Mouse (Mus musculus) induced T-regulatory cell, adult 2 months (primary cell): Measurements from ENCODE around the gene Ift46.
A peak's percentile ranks its signal among the peaks of the same experiment; 100 is the strongest.

Experiments used
- DNase-seq: peaks from one replicate; pipeline ENCODE4 v3.0.0-alpha.2; 2012; ENCODE audit warnings: low read depth

Gene Ift46

GRCm38 (mm10) chr9:44767101-44768028 is at the start of gene Ift46, which contains the start of gene Arcn1:
TSS of gene Ift46 (plus strand) at chr9:44767908.
TSS of gene Arcn1 (minus strand) at chr9:44767845.
- peak; percentile 94 for DNase-seq

DNA sequence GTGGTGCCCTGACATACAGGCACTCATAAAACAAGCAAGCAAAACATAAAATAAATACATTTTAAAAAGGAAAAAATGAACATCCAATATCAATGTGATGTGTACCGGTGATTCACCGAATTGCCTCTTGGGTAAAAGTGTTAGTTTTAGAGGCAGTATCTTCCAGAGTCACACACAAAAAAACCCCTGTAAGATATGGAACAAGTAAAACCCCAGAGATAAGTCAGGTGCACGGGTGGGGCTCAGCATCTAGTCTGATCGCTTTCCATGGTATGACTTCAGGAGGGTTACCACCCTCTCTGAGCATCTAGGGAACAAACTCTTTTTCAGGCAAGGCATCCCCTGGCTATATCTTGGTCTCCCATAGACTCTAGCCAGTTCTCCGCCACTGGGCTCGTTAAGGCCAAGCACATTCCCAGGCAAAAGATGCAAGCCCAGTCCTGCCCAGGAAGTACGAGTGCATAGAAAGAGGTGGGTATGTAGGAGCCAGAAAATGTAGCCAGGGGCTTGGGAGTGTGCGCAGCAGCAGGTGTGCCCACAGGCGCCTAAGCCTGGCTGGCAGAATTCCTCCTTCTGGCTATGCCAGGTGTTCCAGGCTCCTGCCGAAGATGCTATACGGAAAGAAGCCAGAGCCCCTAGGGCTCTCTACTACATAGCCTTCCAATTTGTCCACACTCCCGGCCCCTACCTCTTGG is 48.6 kb upstream of the Ift46 start:
- peak; percentile 26 for DNase-seq

- no peak for DNase-seq
Measured at GRCm38 (mm10) chr9:44719632-44720357, 47.9 kb upstream of the Ift46 start.

- peak; percentile 63 for DNase-seq
Measured at GRCm38 (mm10) chr9:44720358-44721153, 47.2 kb upstream of the Ift46 start.

GRCm38 (mm10) chr9:44721154-44721876 is 46.4 kb upstream of the Ift46 start:
- DNase-seq: peak; percentile 77

GRCm38 (mm10) chr9:44721877-44722186 is 45.9 kb upstream of the Ift46 start:
- DNase-seq: no peak

DNA sequence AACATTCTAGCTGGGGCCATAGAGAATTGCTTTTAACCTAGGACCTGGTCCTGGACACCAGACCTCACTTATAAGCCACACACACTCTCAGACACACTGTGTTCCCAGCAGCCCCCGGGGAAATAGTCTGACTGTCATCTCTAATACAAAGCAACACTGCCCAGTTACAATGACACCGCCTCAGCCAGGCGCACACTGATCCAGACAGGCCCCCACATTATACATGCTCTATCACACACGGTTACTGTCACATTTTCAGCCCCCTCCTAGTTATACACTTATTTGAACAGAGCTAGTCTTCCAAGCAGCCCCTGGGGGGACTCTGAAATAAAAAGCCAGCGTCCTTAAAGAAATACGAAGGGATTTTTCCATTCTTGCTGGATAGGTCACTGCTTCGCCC is 45.1 kb upstream of the Ift46 start:
- DNase-seq: no peak

GRCm38 (mm10) chr9:44723008-44723407 is 44.7 kb upstream of the Ift46 start:
- DNase-seq: peak; percentile 26

- DNase-seq: peak; percentile 34
Measured at GRCm38 (mm10) chr9:44723521-44724041, 44.1 kb upstream of the Ift46 start.

DNA sequence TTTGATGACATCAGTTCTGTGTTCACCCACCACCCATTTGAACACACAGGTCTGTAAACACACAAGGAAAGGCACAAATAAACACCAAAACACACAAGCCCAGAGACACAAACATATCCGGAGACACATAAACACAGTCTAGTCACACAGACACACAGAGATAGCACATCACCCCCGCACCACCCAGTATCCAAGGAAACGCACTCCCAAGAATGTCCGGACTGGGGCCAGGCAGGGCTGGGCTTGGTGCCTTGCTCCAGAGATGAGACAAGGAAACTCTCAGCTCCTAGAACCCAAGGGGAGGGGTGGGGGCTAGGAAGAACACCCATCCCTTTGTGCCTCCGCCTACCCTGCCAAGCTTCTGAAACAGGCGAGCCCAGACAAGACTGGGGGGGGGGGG is 43.5 kb upstream of the Ift46 start:
- DNase-seq: no peak

GRCm38 (mm10) chr9:44724665-44725064 is 43.0 kb upstream of the Ift46 start:
- no peak for DNase-seq

DNA sequence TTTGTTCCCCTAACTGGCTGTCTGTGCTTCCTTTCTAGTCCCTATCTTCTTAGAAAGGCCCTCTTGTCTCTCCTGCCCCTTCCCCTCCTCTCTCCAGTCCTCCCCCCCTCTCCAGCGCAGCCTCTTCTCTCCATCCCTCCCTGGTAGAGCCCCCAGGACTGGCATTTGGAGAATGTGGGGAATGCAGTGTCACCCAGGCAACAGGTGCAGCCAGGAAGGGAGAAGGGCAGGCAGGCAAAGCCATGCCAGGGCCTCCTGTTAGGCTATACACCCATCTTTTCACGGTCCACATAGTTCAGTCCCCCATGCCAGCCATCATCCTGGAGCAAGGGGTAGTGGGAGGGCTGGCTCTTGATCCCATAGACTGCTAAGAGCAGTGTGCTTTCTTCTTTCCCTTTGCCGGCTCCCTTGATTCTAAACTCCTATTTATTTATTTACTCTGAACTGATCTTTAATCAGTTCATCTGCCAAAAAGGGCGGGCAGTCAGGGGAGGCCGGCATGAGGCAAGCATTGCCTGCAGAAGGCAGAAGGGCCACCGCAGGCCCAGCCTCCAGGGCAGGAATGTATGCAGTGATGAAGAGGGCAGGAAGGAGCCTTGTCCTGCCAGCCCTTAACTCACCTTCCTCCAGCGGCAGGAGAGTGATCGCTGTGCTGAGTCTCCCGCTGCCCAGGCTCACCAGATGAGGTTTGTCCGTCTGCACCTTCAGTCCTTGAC is 41.1 kb upstream of the Ift46 start:
- no peak for DNase-seq

- no peak for DNase-seq
Measured at GRCm38 (mm10) chr9:44727441-44727840, 40.3 kb upstream of the Ift46 start.

- DNase-seq: peak; percentile 29
Measured at GRCm38 (mm10) chr9:44732130-44732549, 35.6 kb upstream of the Ift46 start.

DNA sequence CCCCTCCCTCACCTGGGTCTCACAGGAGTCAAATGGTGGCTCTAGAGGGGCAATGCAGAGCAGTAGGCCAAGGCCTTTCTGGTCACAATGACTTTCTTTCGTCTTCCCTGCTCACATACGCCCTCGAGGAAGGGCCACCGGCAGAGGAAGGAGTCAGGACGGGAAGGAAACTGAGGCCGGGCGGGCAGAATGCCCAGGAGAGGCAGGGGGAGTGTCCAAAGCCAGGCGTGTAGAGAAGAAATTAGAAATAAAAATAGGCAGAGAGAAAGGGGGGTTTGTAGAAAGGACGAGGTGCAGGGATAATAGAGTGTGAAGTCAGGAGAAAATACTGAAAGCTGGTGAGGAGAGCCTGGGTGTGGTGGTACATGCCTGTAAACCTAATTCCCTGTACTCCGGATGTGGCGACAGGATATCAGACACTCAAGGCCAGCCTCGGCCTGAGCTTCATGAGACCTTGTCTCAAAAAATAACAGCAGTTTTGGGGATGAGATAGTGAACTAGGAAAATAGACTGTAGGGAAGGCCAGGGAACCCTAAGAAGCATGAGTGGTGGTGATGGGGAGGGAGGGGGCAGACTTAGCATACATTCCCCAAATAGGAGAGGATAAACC is 34.7 kb upstream of the Ift46 start:
- no peak for DNase-seq

- peak; percentile 74 for DNase-seq
Measured at GRCm38 (mm10) chr9:44733671-44734523, 33.8 kb upstream of the Ift46 start.

DNA sequence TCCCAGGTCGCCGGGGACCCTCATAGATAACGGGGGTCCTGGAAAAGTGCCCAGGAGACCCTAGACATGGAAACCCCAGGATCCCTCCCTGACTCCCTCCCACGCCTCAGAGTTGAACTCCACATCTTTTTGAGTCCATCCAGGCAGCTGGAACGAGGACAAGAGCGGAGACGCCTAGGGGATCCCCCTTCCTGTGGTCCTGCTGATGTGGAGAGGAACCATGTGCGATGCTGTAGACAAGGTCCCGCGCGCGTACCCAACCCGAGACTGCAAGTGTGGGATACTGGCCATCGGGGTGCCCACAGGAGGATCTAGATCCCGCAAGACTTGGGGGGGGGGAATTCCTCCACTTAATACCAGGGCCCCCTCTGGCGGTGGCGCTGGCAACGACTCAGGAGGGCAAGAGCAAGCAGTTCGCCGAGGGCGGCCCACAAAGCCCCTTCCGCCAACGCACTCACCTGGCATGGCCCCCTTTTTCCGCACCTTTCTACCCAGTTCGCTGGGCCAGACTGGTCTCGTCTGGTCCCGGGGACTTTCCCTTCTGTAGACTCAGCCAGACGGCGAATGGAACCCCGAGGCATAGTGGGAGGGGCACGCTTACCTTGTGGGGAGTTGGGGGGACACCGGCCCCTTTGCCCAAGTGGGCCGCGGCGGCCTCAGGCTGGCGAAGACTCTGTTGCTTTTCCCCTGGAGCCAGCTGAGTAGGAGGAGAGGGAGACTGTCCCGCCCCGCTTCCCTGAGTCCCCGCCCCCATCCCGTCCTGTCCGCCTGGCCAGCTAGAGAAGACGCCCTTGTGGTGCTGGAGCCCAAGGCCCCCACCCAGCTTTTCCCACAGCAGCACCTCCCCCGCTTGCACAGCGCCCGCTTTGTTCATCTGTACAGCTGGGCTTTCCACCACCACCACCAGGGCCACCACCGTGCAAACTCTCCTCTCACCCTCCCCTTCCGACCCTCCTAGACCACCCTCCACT is 32.9 kb upstream of the Ift46 start, which contains the start of gene Phldb1:
Gene Phldb1 (minus strand): TSS at position 675 of the 971 bp plus-strand sequence.
- DNase-seq: peak; percentile 83
